Mouse (Mus musculus): ENCODE measurements at regions not wholly inside any gene's neighbourhood (a gene's known extent, or its start where the extent isn't known, plus 50 kb on each side); places are given as distances from the start of the nearest gene placed in this dataset.

GRCm38 (mm10) chr3:144255596-144256550 lies 50.9 kb upstream of the Lmo4 start:
- no peak for DNase-seq (ENCODE audit: low spot score in 2 of 2)
